Mouse (Mus musculus) spleen, postnatal 36 days (tissue): Measurements from ENCODE around the gene Gm609.

Experiments
- DNase-seq, 2 experiments: peaks; one replicate each; pipeline ENCODE4 v3.0.0; 2022; ENCODE audit warnings: low spot score in 2 of 2, mixed read lengths in 1 of 2

Gene Gm609

GRCm38 (mm10) chr16:45397440-45397839 lies 95.3 kb downstream of the Gm609 start:
- DNase-seq, result no peak

GRCm38 (mm10) chr16:45392246-45392645 lies 100.5 kb downstream of the Gm609 start:
- DNase-seq, result no peak

- no peak for DNase-seq
These were observed 101.1 kb downstream of the Gm609 start for GRCm38 (mm10) chr16:45391680-45392079.

- no peak for DNase-seq
These were observed 102.3 kb downstream of the Gm609 start for GRCm38 (mm10) chr16:45390286-45390956.

GRCm38 (mm10) chr16:45389833-45390232 lies 102.9 kb downstream of the Gm609 start:
- DNase-seq, result peak; percentile 75 to 80

- DNase-seq, result no peak
These were observed 103.7 kb downstream of the Gm609 start for GRCm38 (mm10) chr16:45389041-45389440.

GRCm38 (mm10) chr16:45381811-45382210 lies 111.0 kb downstream of the Gm609 start:
- DNase-seq, result no peak

GRCm38 (mm10) chr16:45378959-45379358 lies 113.8 kb downstream of the Gm609 start:
- no peak for DNase-seq

- DNase-seq, result no peak
These were observed 114.4 kb downstream of the Gm609 start for GRCm38 (mm10) chr16:45378147-45378943.

GRCm38 (mm10) chr16:45377332-45377731 lies 115.4 kb downstream of the Gm609 start:
- DNase-seq, result no peak

- no peak for DNase-seq
These were observed 116.0 kb downstream of the Gm609 start for GRCm38 (mm10) chr16:45376812-45377211.

- DNase-seq, result no peak
These were observed 116.5 kb downstream of the Gm609 start for GRCm38 (mm10) chr16:45376294-45376693.

- DNase-seq, result no peak
These were observed 117.1 kb downstream of the Gm609 start for GRCm38 (mm10) chr16:45375506-45376225.

- no peak for DNase-seq
These were observed 118.7 kb downstream of the Gm609 start for GRCm38 (mm10) chr16:45374074-45374473.

GRCm38 (mm10) chr16:45371076-45371475 lies 121.7 kb downstream of the Gm609 start:
- DNase-seq, result no peak

- no peak for DNase-seq
These were observed 123.3 kb downstream of the Gm609 start for GRCm38 (mm10) chr16:45369285-45369965.

GRCm38 (mm10) chr16:45366111-45366510 lies 126.7 kb downstream of the Gm609 start:
- DNase-seq, result no peak

- DNase-seq, result no peak
These were observed 127.4 kb downstream of the Gm609 start for GRCm38 (mm10) chr16:45365353-45365752.

GRCm38 (mm10) chr16:45364627-45365026 lies 128.1 kb downstream of the Gm609 start:
- no peak for DNase-seq

- no peak for DNase-seq
These were observed 129.2 kb downstream of the Gm609 start for GRCm38 (mm10) chr16:45363480-45364045.
